Mouse (Mus musculus) heart, embryonic 10.5 days (tissue): ENCODE data around the gene Mdga1. TPM values are rescaled to one million over a fixed set of nuclear protein-coding genes. Genes with fewer than 3 reads are reported as not detected.

Experiments
- DNase-seq: peaks from one replicate; pipeline ENCODE4 v3.0.0-alpha.2; 2017; ENCODE audit warnings: low spot score
- H3K27ac ChIP-seq: fragments of 300-500 bp; sonication (generic); 2 replicates; pipeline ENCODE4 v1.5.1; 2016; ENCODE audit warnings: mild to moderate bottlenecking
- H3K27me3 ChIP-seq: fragments of 300-500 bp; sonication (generic); 2 replicates; pipeline ENCODE4 v1.6.1; 2016; ENCODE audit warnings: mild to moderate bottlenecking; ENCODE audit not compliant: poor library complexity, insufficient read depth, severe bottlenecking
- H3K36me3 ChIP-seq: fragments of 300-500 bp; sonication (generic); 2 replicates; pipeline ENCODE4 v1.6.1; 2016; ENCODE audit warnings: mild to moderate bottlenecking, moderate library complexity
- H3K4me1 ChIP-seq: fragments of 300-500 bp; sonication (generic); 2 replicates; pipeline ENCODE4 v1.6.1; 2016; ENCODE audit warnings: mild to moderate bottlenecking
- H3K4me3 ChIP-seq: fragments of 300-500 bp; sonication (generic); 2 replicates; pipeline ENCODE4 v1.5.1; 2016; ENCODE audit warnings: mild to moderate bottlenecking, moderate library complexity
- H3K9me3 ChIP-seq: fragments of 300-500 bp; sonication (generic); 2 replicates; pipeline ENCODE4 v1.6.1; 2016; ENCODE audit warnings: mild to moderate bottlenecking, moderate library complexity
- WGBS: fragments of 180-500 bp; shearing (Covaris S2); methylation state at CpG from one replicate; pipeline ENCODE4 v1.1.7; 2016; 5-methylcytosine and 5-hydroxymethylcytosine counted together
- polyA plus RNA-seq: library from polyadenylated mRNA; unstranded; fragments of >200 nt; fragmentation: Nextera tagmentation; extraction: Ambion mirVana; gene quantifications from 2 replicates; pipeline ENCODE4 v1.2.1, GENCODE M21; 2016

Mdga1 gene
- polyA plus RNA-seq, 1 experiment from 2014 or later: 1.7 TPM

DNA sequence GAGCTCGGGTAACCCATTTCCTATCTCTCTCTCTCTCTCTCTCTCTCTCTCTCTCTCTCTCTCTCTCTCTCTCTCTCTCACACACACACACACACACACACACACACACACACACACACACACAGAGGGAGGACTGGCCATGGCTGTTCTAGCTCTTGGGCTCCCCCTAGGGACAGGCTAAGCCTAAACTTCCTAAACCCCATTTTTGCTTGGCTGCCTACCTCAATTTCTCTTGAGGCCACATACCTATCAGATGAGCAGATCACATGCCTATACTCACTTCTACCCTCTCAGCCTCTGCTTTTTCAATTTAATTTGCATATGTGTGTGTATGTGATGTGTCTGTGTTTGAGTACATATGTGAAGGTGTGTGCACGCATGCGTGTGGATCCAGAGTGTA, 111.1 kb downstream of the Mdga1 start:
- Histone ChIP-seq H3K9me3 (no peaks in the 10 kb centered on the region), H3K4me3 (no peak overlapping the region), H3K36me3 (no peaks in the 10 kb centered on the region), H3K4me1 (peaks cover 35% of the 10 kb centered on the region), H3K27ac (no peak overlapping the region), H3K27me3 (peaks cover 23% of the 10 kb centered on the region)
- WGBS: 88% methylated on average over 3 of the region's 3 CpGs
- DNase-seq: no peak

DNA sequence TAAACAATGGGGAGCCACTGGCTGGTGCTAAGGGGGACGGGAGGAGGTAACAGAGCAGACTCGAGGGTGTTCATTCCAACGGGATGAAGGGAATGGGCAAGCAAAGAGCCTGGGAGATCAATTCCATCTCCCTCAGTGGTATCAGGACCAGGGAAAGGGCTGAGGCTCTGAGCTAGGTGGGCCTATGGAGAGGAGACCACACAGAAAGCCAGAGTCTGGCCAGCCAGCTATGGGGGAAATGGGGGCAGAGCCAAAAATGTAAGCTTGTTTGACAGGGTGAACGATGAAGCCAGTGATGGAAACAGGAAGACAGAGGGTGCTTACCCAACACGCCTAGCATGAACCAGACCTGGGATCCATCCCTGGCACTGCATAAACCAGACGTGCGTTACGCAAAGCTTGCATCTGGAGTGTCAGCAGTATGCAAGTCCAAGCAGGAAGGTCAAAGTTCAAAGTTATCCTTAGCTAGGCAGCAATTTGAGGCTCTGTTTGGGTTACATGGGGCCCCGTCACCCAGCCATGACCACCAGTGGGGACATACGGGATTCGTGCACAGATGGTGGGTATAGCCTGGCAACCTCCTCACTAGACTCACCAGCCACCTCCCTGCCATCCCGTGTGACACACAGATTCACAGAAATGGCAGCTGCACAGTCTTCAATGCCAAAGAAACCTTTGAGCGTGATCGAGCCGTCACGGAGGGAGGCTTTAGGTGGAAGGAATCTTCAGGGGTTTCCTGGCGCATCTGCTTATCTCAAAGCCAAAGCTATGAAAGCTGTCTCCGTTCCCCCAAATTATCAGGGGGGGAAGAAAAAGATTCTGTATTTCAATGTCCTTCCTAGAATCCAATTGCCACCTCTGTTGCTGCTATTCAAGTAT, 113.9 kb downstream of the Mdga1 start:
- Histone ChIP-seq H3K4me3 (no peak overlapping the region), H3K27me3 (peaks cover 38% of the 10 kb centered on the region), H3K9me3 (no peaks in the 10 kb centered on the region), H3K4me1 (peaks cover 45% of the 10 kb centered on the region), H3K27ac (0 out of 2 replicates have a peak overlapping the region, but pooled peaks have one; percentile 43), H3K36me3 (no peaks in the 10 kb centered on the region)
- WGBS: 71% methylated on average over 18 of the region's 18 CpGs
- no peak for DNase-seq

DNA sequence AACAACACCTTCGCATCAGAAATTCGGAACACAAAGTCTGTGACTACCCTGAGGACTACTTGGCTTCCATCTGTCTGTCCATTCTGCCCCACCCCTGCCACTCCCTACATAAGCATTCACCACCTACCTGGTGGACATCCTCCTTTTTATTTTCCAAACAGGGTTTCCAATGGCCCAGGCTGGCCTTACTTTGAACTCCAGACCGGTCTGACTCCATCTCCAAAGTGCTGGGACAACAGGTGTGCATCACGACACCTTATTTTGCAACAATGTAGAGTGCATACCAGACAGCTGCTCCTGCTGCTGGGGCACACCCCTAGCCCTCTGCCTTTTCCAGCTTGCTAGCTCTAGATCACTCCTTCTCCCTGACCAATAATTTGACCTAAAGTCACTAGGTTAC, 115.1 kb downstream of the Mdga1 start:
- Histone ChIP-seq H3K4me3 (no peak overlapping the region), H3K27ac (no peak overlapping the region), H3K9me3 (no peaks in the 10 kb centered on the region), H3K27me3 (peaks cover 46% of the 10 kb centered on the region), H3K4me1 (peaks cover 50% of the 10 kb centered on the region), H3K36me3 (no peaks in the 10 kb centered on the region)
- no peak for DNase-seq
- WGBS: 94% methylated on average over 4 of the region's 4 CpGs

DNA sequence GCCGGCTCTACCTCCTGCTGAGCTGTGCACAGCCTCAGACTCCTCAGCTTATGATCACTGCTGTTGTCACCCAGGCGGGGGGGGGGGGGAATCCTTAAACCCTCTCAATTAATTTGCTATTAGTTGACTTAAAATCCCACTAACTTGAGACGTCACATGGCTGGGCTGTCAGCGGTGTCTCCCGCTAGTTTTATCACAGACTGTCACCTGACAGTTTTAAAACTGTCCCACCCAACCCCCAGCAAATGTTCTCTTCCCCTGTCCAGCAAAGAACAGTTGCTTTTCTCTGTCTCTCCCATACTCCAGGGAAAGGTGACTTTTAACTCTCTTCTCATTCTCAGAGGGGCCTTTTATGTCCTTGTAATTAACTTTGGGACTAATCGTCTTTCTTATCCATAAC, 115.5 kb downstream of the Mdga1 start:
- Histone ChIP-seq H3K36me3 (no peaks in the 10 kb centered on the region), H3K9me3 (no peaks in the 10 kb centered on the region), H3K4me1 (peaks cover 48% of the 10 kb centered on the region), H3K4me3 (no peak overlapping the region), H3K27me3 (peaks cover 50% of the 10 kb centered on the region), H3K27ac (no peak overlapping the region)
- WGBS: 47% methylated on average over 6 of the region's 6 CpGs
- no peak for DNase-seq

DNA sequence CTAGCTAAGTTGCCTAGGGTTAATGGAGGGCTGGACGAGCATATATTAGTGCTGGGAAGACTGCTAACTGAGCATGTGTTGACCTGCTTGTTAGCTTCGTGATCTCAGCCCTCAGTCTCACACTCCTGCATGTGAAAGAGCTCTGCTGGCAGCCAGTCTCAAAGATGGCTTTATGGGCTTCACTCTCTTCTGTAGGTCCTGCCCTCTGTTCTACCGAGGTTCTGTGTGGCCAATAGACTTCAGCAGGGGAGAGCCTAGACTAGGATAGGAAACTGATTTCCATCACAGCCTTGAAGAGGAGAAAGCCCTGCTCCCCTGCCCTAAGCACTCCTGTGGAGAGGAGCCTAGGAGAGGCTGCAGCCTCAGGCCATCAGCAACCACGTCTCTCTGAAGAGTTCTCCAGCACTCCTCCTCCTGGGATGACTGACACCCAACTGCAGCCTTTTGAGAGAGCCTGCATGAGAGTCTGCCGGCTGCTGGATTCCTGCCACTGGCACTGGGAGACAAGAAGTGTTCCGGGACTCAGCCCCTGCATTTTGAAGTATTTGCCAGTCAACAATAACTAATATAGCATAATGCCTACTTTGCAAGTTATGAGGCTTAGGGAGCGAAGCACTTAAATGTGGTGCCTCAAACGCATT, 116.9 kb downstream of the Mdga1 start:
- Histone ChIP-seq H3K36me3 (no peaks in the 10 kb centered on the region), H3K27ac (no peak overlapping the region), H3K27me3 (peaks cover 56% of the 10 kb centered on the region), H3K4me1 (peaks cover 52% of the 10 kb centered on the region), H3K4me3 (no peak overlapping the region), H3K9me3 (no peaks in the 10 kb centered on the region)
- no peak for DNase-seq
- 47% methylated on average over 8 of the region's 8 CpGs for WGBS

DNA sequence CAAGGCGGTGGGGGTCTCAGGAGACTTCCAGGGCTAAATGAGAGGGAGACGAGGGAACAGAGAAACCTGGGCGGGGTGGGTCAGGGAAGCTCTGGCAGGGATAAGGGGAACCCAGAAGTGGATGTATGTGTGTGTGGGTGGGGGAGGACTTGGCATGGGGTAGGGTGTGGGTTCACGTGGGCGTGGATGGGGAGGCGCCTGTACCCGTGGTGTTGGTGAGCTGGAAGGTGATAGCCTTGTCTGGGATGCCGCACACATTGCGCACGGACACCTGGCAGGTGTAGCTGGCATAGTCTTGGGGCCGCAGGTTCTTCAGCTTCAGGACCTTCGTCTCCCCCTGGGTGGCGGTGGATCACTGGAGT, 120.5 kb downstream of the Mdga1 start:
- Histone ChIP-seq H3K4me1 (peaks cover 46% of the 10 kb centered on the region), H3K27me3 (peaks cover 51% of the 10 kb centered on the region), H3K9me3 (no peaks in the 10 kb centered on the region), H3K36me3 (no peaks in the 10 kb centered on the region), H3K27ac (no peak overlapping the region), H3K4me3 (no peak overlapping the region)
- DNase-seq: no peak
- 73% methylated on average over 13 of the region's 13 CpGs for WGBS

DNA sequence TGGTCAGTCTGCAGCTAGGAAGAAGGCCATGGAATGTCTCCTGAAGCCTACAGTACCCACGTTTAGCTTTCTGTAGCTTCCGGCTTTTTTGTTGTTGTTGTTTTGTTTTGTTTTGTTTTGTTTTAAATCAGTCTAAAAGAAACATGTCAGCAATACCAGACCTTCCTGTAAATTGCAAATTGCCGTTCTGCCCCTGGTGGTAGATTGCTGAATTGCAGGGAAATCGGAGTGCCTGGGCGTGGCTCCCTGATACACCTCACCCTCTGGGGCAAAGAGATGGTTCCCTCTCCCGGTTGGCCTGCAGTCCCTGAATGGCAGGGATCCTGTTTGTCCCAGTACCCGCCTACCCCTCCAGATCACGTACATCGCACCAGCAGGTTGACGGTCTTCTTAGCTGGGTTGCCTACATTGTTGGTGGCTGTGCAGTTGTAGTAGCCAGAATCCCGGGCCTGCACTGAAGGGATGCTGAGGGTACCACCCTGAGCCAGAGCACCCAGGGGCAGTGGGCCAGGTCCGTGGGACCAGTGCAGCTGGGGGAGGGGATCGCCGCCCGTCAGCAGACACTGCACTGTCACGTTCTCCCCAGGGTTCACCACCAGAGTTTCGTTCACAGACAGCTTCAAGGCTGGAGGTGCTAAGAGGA, 121.0 kb downstream of the Mdga1 start:
- Histone ChIP-seq H3K4me3 (no peak overlapping the region), H3K27me3 (peaks cover 53% of the 10 kb centered on the region), H3K4me1 (peaks cover 43% of the 10 kb centered on the region), H3K36me3 (no peaks in the 10 kb centered on the region), H3K27ac (no peak overlapping the region), H3K9me3 (no peaks in the 10 kb centered on the region)
- 26% methylated on average over 17 of the region's 17 CpGs for WGBS
- no peak for DNase-seq

DNA sequence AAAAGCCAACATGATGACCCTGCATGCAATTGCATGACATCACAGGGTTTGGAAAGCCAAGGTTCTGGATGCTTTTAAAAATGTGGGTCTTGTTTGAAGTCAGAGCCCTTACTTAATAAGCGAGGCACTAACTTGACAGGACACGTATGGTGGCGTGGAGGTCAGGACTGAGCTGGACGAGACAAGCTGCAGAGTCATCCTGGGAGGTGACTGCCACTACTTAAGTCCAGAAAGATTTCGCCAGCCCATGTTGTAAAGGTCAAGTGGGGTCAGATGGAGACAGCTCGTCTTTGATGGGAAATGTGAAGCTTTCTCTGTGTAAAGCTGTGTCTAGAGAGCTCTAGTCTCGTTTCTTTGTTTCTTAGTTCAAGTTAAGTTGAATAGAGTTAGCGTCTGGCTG, 122.6 kb downstream of the Mdga1 start:
- H3K27me3 ChIP-seq: peaks cover 57% of the 10 kb centered on the region
- no peaks in the 10 kb centered on the region for H3K9me3 ChIP-seq
- peaks cover 39% of the 10 kb centered on the region for H3K4me1 ChIP-seq
- no peak overlapping the region for H3K27ac ChIP-seq
- WGBS: 33% methylated on average over 8 of the region's 8 CpGs
- DNase-seq: no peak
- H3K36me3 ChIP-seq: no peaks in the 10 kb centered on the region
- no peak overlapping the region for H3K4me3 ChIP-seq

DNA sequence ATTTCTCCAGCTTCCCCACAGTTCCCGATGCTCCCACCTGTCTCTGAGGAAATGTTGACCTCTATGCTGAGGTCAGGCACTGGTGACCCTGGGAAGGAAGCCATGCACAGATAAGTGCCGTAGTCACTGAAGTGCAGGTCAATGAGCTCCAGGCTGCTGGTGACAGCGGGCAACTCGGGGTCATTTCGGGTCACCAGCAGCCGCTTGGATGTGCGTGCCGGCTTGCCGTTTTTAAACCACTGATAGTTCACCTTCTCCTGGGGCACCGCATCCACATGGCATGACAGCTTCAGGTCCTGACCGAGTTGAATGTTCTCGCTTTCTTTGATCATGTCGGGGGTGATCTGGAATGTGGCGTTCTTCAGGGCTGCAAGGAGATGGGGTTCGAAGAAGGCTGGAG, 123.6 kb downstream of the Mdga1 start:
- no peak overlapping the region for H3K27ac ChIP-seq
- H3K27me3 ChIP-seq: peaks cover 56% of the 10 kb centered on the region
- no peaks in the 10 kb centered on the region for H3K9me3 ChIP-seq
- WGBS: 33% methylated on average over 15 of the region's 15 CpGs
- no peak overlapping the region for H3K4me3 ChIP-seq
- DNase-seq: no peak
- H3K4me1 ChIP-seq: peaks cover 48% of the 10 kb centered on the region
- H3K36me3 ChIP-seq: no peaks in the 10 kb centered on the region

DNA sequence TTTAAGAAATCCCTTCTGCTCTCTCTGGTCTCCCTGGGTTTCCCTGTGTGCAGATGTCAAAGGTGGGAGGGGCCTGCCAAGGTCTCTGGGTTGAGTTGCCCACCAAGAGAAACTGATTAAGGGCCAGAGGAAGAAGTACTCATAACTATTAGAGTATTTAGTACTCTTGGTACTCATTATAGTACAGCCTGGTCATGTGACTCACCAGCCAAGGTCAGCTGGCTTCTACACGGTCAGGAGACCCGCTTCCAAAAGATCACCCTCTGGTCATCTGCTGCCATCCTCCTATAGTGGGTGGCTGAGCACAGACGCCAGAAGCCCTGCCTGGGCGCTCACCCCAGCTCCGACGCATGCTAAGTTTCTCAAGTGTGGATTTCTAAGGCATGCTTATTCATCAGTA, 124.9 kb downstream of the Mdga1 start:
- DNase-seq: no peak
- Histone ChIP-seq H3K36me3 (no peaks in the 10 kb centered on the region), H3K27me3 (peaks cover 61% of the 10 kb centered on the region), H3K27ac (no peak overlapping the region), H3K4me3 (no peak overlapping the region), H3K4me1 (peaks cover 41% of the 10 kb centered on the region), H3K9me3 (no peaks in the 10 kb centered on the region)
- 89% methylated on average over 6 of the region's 6 CpGs for WGBS

DNA sequence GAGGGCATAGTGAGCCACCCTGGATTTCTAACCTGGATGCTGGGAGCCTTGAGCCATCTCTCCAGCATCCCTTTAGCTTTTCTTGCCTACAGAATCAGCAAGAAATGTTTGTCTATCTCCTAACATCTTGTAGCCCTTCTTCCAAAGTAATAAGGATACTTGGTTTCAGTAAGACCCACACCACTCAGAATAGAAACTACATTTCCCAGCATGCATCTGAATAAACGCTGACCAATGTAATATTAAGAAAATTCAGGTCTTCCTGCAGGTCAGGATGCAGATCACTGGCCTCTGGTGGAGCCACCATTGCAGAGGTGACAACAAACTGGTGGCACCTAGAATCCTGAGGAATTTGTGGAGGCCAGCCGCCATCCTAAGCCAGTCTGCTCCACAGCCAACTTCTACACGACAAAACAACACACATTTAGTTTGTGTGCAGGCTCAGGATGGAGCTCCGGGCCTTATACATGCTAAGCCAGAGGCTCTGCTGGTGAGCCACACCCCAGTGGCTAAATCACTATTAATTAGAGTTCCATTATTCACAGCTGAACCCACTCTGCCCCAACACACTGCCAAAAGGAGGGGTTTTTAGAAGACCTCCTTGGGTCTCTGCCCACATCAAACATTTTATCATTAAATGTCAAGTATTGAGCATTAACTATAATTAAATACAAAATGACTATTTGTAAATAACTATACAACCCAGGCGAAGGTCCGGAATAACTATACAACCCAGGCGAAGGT, 126.3 kb downstream of the Mdga1 start:
- WGBS: 89% methylated on average over 7 of the region's 7 CpGs
- Histone ChIP-seq H3K4me3 (no peak overlapping the region), H3K27ac (no peak overlapping the region), H3K4me1 (peaks cover 33% of the 10 kb centered on the region), H3K27me3 (peaks cover 56% of the 10 kb centered on the region), H3K9me3 (no peaks in the 10 kb centered on the region), H3K36me3 (no peaks in the 10 kb centered on the region)
- no peak for DNase-seq

DNA sequence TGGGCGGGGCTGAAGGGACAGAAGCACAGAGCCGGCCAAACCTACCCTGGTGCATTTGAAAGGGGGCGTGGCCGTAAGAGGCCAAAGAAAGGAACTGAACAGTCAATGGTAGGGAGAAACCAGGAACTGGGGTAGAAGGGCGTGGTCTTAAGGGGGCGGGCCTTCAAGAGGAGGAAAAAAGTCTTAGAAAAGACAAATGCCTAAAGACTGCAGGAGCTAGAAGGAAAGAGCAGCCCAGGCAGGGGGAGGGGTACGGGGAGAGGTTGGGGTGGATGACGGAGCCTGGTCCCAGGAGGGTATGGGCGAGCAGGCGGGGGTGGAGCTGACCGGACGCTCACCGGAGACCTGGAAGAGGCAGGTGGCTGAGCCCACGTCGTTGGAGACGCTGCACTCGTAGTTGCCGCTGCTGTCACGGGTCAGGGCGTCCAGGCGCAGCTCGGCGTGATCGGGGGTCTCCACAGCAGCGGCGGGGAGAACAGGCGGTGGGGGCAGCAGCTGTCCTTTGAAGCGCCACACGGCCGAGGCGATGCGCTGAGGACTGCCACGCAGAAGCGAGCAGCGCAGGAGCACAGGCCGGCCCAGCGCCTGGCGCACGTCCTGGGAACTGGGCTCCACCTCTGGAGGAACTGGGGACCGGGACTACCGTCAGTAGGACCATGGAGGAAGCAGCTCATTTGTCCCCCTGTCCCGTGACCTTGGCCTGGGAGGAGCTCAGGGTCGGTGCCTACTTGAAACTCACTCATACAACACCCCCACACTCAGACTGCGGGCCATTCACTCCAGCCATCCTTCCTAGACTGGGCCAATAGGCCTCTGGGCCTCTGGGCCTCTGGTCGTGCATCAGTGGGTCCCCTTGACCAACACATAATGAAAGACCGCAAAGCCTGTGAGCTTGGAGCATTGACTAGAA, 127.9 kb downstream of the Mdga1 start:
- WGBS: 4% methylated on average over 46 of the region's 46 CpGs
- Histone ChIP-seq H3K9me3 (no peaks in the 10 kb centered on the region), H3K36me3 (no peaks in the 10 kb centered on the region), H3K27ac (peak overlapping the region; percentile 80), H3K27me3 (peaks cover 56% of the 10 kb centered on the region), H3K4me3 (peak overlapping the region; percentile 64), H3K4me1 (peaks cover 43% of the 10 kb centered on the region)
- DNase-seq: peak; percentile 83
